Mouse (Mus musculus) heart, adult 2 months (tissue): ENCODE data around the gene Polrmt.

Source experiments
- CTCF ChIP-seq: fragments of 200-600 bp; IDR thresholded peaks from 2 replicates; pipeline ENCODE4 v1.8.1; 2022; ENCODE audit warnings: antibody characterized with exemption, mild to moderate bottlenecking, moderate library complexity
- EP300 ChIP-seq: fragments of 200-500 bp; IDR thresholded peaks from 2 replicates; pipeline ENCODE4 v1.6.1; 2011; ENCODE audit warnings: low read depth, low read length, control low read depth; ENCODE audit not compliant: insufficient read depth
- POLR2A ChIP-seq: fragments of 200-500 bp; IDR thresholded peaks from 2 replicates; pipeline ENCODE4 v1.6.1; 2011; ENCODE audit warnings: mild to moderate bottlenecking, low read depth, low read length, control low read depth; ENCODE audit not compliant: insufficient read depth

- TF ChIP-seq POLR2A (no peak), CTCF (no peak), EP300 (no peak)
Measured at GRCm38 (mm10) chr10:79793738-79794490, 47.5 kb upstream of the Polrmt start.
